Mouse (Mus musculus) frontal cortex, postnatal 14 days (tissue): ENCODE data around the gene 4930404H24Rik.

Experiments
- DNase-seq, 2 experiments: peaks; one replicate each; pipeline ENCODE4 v3.0.0; 2022; ENCODE audit warnings: low spot score in 2 of 2

Gene 4930404H24Rik

DNA sequence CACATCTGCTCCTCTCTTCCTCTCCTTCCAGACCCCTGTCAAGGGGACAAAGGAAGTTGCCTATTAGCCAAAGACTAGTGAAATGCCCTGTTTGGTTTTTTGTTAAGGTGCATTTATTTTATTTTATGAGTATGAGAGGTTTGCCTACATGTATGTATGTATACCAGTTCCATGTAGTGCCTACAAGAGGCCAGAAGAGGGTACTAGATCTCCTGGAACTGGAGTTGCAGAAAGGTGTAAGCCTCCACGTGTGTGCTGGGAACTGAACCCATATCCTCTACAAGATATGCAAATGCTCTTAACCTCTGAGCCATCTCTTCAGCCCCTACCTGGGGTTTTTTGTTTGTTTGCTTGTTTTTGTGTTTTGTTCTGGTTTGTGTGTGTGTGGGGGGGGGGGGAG lies 41.4 kb downstream of the 4930404H24Rik start:
- DNase-seq: no peak

DNA sequence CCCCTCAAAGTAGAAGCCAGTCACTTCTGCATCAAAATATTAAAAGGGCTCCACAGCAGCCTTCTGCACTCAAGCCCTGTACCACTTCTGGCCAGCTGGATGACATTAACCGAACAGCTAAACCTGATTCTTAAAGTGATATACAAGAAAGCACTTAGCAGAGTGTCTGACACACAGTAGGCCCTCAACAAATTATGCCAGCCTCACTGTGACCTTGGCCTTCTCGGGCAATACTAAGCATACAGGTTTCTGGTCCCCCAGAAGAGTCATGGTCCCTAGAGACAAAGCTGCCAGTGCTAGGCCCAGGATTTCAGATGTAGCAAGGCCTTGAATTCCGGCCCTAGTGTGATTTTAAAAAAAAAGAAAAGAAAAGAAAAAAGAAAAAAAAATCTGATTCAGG lies 46.3 kb downstream of the 4930404H24Rik start:
- DNase-seq: no peak

DNA sequence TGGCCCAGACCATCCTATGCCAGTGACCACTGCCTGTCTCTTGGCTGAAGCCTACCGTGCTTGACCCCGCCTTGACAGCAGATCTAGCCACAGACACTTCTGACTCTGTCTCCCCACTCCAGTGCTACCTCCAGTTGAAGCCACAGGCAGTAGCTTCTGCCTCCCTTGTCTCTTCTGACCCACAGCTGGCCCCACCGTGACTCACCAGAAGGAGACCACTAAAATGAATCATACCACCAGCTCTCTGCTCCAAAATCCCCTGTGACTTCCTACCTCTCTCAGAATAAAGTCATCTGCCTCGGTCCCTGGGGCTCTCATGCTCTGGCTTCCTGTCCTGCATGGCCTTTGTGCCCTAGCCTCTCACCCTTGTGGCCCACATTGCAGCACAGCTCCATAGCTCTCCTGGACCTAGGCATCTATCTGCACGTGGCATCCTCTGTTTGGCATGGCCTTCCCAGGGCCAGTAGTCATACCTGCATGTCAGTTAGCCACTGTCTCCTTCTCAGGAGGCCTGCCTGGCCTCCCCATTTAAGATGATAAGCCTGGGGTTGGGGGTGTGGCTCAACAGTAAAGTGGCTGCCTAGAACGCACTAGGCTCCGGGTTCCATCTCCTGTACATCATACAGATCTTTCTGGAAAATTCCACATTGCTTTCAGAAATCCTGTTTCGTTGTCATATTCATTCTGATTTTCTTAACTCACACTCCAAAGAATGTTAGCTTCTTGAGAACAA lies 50.5 kb downstream of the 4930404H24Rik start:
- no peak for DNase-seq
